Mouse (Mus musculus): ENCODE results near the gene Akap10. TPM values are rescaled to one million over a fixed set of nuclear protein-coding genes. Genes with fewer than 3 reads are reported as not detected.

Gene Akap10
- polyA plus RNA-seq (2012; rRNA removed): 6.9 and 8.0 TPM in 2 replicates

GRCm38 (mm10) chr11:61930098-61930517 is at the start of gene Akap10:
Akap10 (minus strand) TSS chr11:61930252.

GRCm38 (mm10) chr11:61956572-61957295 is 26.7 kb upstream of the Akap10 start, which contains the start of gene Specc1:
Specc1 (plus strand) TSS chr11:61956763.

DNA sequence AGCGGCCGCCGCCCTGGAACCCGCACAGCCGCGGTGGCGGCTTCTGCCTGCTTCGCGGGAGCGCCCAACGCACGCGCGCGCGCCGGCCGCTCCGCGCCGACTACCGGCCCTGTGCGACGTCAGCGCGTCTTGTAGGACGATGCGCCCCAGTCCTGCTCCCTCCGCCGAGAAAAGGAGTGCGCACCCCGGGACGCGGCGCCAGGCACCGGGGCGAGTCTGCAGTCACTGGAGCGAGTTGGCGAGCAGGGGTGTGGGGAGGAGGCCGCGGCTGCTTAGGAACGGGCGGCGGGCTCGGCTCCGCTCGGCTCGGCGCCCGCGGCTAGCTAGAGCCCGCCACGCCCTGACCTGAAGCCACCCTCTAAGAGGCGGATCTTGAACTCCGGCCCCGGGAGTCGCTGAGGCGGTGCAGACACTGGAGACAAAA is 75.1 kb downstream of the Akap10 start, which contains the start of gene Ulk2:
Gene Ulk2, minus strand, starts transcription at position 86 of the 424 bp plus-strand sequence.

Other genes starting within 250 kb of the Akap10 start
- gene Fam83g, start 246.2 kb downstream of the Akap10 start, polyA plus RNA-seq (2012; rRNA removed): 19.0 and 22.9 TPM in 2 replicates
- gene Slc5a10, start 209.4 kb downstream of the Akap10 start, polyA plus RNA-seq (2012; rRNA removed): 0.10 TPM in 1 of 2 replicates, not detected in the other
- gene Prpsap2, start 168.2 kb downstream of the Akap10 start, polyA plus RNA-seq (2012; rRNA removed): 9.3 and 11.3 TPM in 2 replicates
- gene Ulk2, start 75.2 kb downstream of the Akap10 start, polyA plus RNA-seq (2012; rRNA removed): 24.3 and 33.4 TPM in 2 replicates
- 12.3 and 13.2 TPM in 2 replicates for gene Specc1, start 26.5 kb upstream of the Akap10 start, polyA plus RNA-seq (2012; rRNA removed)